Mouse (Mus musculus): Measurements from ENCODE around the gene Ctdsp2.

Ctdsp2 gene

DNA sequence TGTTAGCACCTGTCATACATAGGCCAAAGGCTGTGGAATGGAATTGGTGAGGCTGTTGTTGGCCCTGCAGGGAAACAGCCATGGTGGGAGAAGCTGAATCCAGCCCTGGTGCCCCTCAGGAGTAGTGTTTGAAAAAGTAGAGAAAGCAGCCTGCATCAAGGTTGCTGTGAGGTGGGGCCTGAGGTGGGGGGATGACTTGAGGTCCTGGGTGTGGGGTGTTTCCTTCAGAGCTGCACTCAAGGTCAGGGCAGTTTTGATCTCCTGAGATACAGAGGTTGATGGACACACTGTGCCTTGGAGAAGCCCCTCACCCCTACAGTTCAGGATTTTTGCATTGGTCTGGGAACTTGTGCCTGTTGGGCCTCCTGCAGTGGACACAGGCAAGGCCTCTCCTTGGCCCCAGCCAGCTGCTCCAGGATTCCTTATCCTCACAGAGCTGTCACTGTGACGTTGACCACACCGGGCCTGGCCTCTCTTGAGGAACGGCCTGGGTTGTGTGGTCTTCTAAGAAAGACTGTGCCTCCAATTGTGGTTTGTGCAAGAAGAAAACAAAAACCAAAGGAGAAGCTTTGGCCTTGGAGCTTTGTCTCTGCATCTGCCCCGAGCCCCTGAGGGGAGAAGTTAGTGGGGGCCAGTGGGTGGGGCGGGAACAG, 10.1 kb downstream of the Ctdsp2 start:
- no peak for DNase-seq (ENCODE audit: extremely low read depth, low read depth, low spot score)

GRCm38 (mm10) chr10:126990313-126991056, 12.0 kb downstream of the Ctdsp2 start:
- DNase-seq (ENCODE audit: extremely low read depth, low read depth, low spot score), result peak; percentile 66

DNA sequence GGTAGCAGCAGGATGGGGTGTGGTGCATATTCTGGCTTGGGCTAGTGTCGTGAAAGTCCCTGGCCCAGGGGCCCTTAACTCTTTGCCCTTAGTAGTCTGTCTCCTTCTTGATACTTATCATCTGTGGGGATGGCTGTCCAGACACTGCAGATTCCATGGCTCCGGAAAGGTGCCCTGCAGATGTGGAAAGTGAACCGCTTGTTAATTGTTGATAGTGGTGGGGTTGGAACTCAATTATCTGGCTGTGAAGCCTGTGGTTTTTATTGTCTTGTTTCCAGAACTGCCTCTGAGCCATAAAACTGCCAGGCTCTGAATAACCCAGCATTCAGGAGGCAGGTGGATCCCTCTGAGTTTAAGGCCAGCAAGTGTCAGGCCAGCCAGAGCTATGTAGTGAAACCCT, 13.2 kb downstream of the Ctdsp2 start:
- DNase-seq (ENCODE audit: extremely low read depth, low read depth, low spot score), result no peak

GRCm38 (mm10) chr10:126993621-126994020, 15.1 kb downstream of the Ctdsp2 start:
- DNase-seq (ENCODE audit: extremely low read depth, low read depth, low spot score), result no peak

DNA sequence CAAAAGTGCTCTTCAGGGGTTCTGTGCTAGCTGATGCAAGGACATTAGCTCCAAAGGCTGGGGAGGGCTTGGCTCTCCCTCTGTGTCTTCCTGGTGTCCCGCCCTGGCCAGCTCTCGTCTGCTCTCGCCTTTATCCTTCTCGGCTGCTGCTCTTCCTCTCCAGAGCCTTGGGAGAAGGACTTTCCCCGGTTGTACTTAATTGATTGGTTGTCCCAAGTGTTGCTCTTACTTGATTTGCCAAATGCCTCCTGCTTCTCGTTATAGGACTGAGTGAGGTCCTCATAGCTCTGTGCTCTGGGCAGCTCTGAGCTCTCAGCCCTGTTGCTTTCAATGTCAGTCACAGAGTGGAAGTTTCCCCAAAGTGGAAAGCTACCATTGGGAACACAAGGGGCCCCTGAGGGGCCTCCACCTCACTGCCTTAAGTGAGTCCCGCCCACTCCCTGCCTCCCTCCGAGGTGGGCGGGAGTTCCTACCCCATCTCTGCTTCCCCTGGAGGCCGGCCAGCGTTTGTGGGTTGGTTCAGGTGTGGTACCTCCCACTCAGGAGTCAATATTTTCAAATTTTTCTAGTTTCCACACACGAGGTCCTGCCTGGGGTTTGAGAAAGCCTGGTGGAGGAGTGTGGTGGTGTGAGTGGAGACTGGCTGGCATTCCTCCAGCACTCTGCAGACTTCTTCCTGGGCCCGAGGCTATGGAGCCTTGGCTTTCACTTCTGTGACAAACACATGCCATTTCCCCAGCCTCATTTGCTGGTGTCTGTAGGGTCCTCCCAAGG, 19.0 kb downstream of the Ctdsp2 start:
- DNase-seq (ENCODE audit: extremely low read depth, low read depth, low spot score), result no peak

DNA sequence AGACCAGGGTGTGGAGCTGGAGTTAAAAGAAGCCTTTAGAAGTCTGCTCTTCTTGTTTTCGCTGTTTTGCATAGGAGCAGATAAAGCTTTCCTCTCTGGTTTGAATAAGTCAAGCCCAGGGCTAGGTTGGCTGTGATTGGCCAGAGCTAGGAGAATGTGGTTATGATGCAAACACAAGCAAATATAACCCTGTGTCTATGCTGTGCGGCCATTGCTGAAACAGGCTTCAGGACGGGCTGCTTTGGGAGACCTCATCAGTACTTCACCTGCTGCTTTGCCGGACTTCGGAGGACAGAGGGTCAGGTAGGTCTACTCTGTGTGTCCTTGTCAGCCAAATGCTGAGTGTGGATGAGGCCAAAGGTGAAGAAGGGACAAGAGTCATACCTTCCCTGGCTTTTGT, 22.0 kb downstream of the Ctdsp2 start, which contains the start of gene Avil:
Gene Avil, plus strand, starts transcription at position 181 of the 400 bp plus-strand sequence.
- no peak for DNase-seq (ENCODE audit: extremely low read depth, low read depth, low spot score)

DNA sequence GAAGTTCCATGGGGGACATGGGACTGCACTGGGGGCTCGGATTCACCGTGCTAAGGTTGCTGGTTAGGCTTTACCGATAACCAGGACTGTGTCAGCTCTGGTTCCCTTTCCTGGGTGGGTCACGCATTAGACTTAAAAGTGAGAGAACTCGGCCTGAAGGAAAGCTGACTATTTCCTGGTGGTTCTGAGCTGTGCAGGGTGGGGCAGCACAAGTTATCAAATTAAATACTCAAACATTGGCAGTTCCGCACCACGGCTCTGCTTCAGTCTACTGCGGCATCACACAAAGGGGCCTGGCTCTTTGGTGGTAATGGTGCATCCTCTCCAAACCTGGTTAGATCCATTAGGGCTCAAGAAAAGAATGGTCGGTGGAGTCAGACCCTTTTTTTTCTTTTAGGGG, 22.8 kb downstream of the Ctdsp2 start:
- no peak for DNase-seq (ENCODE audit: extremely low read depth, low read depth, low spot score)

DNA sequence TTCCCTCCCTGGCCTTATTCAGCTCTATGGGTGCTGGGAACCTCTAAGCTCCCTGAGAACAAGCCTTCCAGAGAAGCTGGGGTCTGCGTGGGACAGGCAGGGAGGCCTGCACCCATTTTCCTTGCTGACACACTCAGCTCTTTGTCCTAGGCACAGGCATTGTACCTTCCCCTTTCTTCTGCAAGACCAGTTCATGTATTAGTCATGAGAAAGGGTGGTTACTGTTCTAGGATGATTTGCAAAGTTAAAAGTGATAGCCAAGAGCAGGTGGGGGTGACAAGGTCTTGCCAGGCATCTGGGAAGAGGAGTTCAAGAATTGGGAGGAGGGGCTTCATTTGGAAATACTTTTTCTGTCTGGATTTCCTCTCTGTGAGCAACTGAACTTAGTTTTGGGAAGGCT, 23.5 kb downstream of the Ctdsp2 start:
- DNase-seq (ENCODE audit: extremely low read depth, low read depth, low spot score), result no peak

- no peak for DNase-seq (ENCODE audit: extremely low read depth, low read depth, low spot score)
These were observed 24.2 kb downstream of the Ctdsp2 start for GRCm38 (mm10) chr10:127002765-127003164.

GRCm38 (mm10) chr10:127003334-127003733, 24.8 kb downstream of the Ctdsp2 start:
- no peak for DNase-seq (ENCODE audit: extremely low read depth, low read depth, low spot score)

DNA sequence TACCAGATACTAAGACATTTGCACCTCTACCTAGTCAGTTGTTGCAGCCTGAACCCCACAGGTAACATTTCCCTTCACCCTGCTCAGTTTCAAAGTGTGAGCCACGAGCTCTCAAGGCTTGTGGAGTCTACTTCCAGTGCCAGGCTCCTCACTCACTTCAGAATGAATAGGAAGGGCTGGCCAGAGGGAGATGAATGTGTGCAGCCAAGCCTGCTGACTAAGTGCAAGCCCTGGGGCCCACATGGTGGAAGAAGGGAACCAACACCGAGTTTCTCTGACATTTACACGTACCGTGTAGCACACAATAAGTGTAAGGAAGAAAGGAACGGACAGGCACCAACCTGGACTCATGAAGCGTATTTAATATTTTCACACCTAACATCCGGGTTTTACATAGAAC, 25.3 kb downstream of the Ctdsp2 start:
- no peak for DNase-seq (ENCODE audit: extremely low read depth, low read depth, low spot score)

- no peak for DNase-seq (ENCODE audit: extremely low read depth, low read depth, low spot score)
These were observed 38.0 kb downstream of the Ctdsp2 start for GRCm38 (mm10) chr10:127016488-127016887.

DNA sequence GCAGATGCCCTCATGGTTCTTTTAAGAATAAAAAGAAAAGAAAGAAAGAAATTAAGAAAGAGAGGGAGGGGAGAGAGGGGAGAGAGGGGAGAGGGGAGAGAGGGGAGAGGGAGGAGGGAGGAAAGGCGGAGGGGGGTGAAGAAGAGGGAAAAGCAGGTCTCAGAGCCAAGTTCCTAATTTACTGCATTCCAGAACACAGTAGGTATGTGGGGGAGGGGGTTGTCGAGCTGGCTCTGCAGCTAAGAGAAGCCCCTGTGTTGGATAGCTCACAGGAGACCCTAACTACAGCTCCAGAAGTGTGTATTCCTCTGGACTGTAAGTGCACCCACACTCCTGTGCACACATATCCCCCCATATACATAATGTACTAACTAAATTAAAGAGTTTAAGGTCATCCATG, 38.6 kb downstream of the Ctdsp2 start:
- no peak for DNase-seq (ENCODE audit: extremely low read depth, low read depth, low spot score)

- DNase-seq (ENCODE audit: extremely low read depth, low read depth, low spot score), result no peak
These were observed 39.9 kb downstream of the Ctdsp2 start for GRCm38 (mm10) chr10:127018422-127018821.

DNA sequence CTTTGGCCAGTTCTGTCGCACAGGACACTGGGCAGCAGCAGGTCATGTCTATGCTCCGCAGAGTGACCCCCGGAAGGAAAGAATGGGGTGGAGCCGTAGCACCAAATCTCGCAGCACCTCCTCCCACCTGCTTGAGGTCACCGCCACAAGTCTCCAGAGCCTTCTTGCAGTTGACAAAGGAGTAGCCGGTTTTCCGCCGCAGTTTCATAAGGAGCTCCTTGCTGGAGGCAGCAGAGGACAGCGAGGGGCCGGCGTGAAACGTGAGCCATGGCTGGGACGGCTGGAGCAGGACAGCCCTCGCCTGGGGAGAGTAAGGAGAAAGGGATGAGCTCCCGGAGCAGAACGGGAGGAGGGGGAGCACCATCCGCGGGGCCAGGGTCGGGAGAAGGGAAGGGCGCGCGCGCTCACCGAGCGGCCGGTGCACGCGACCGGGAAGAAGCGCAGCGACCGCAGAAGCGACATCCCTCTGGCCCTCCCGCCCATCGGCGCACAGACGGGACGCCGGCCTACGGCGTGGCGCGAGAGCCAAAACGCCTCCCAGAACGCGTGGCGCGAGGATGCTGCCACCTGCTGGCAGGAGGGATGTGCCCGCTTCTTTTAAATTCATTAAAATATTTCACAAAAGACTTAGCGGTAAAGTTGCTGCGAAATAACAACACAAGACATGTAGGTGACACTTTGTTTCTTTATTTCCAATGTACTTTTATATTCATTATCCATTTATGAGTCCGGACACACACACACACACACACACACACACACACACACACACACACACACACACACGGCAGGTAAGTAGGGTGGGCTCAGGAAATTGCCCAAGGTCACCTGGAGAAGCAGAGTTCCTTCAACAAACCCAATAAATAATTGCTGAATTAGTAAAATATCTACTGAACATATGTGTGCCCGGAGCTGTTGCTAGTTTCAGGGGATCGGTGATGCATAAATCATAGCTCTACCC, 52.1 kb downstream of the Ctdsp2 start, which contains the start of gene Tsfm:
Gene Tsfm, minus strand, starts transcription at position 505 of the 961 bp plus-strand sequence.
- peak; percentile 18 for DNase-seq (ENCODE audit: extremely low read depth, low read depth, low spot score)

- DNase-seq (ENCODE audit: extremely low read depth, low read depth, low spot score), result no peak
These were observed 54.8 kb downstream of the Ctdsp2 start for GRCm38 (mm10) chr10:127033301-127033741.

- no peak for DNase-seq (ENCODE audit: extremely low read depth, low read depth, low spot score)
These were observed 57.8 kb downstream of the Ctdsp2 start for GRCm38 (mm10) chr10:127036273-127036672.

DNA sequence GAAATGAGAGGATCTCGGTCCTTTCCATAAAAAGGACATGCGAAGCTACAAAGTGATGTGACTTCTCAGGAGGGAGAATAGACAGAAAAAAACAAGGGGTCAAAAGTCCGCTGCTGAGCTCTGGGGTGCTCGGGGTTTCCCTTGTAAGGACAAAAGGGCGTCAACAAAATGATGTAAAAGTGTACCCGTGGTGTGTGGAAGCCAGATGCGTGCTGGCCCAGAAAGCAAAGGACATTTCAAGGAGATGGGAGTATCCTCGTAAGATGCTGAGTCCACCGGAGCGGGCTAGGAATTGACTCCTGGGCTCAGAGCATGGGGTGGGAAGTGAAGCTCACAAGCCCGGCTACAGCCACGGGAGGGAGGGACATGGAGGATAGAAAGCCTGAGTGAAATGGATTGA, 59.1 kb downstream of the Ctdsp2 start:
- DNase-seq (ENCODE audit: extremely low read depth, low read depth, low spot score), result no peak

GRCm38 (mm10) chr10:127040569-127041214, 62.2 kb downstream of the Ctdsp2 start:
- DNase-seq (ENCODE audit: extremely low read depth, low read depth, low spot score), result no peak

DNA sequence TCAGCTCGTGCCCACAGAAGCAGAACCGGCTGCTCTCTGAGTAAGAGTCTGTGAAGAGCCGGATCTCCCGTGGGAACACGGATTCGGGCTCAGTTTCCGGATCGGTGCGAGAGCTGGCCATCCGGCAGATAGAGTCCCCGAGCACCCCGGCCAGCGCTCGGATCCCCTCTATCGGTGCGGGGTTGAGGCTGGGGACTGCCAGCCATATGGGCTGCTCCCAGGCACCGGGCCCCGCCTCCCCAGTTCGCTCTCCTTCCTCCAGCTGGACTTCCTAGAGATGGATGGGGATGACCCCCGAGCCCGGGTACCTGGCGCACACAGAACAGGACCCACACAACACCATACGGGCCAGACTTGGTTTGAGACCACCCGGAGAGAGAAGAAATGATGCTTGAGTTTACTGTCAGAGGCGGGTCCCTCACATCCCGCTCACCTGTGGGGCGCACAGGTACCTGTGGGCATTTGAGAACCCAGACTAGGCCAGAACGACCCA, 62.8 kb downstream of the Ctdsp2 start, which contains the start of the genes Mettl1 and Eef1akmt3:
Gene Mettl1, plus strand, starts transcription at position 141 of the 493 bp plus-strand sequence.
Gene Eef1akmt3, minus strand, starts transcription at position 240 of the 493 bp plus-strand sequence.
- no peak for DNase-seq (ENCODE audit: extremely low read depth, low read depth, low spot score)

Measured in fat pad, adult 2 months (tissue).